Mouse (Mus musculus): Measurements from ENCODE around the gene Dtx3. TPM values are rescaled to one million over a fixed set of nuclear protein-coding genes. Genes with fewer than 3 reads are reported as not detected.

Gene Dtx3
- polyA plus RNA-seq, 1 experiment from 2014 or later = 70.8 TPM

- no peaks in the 10 kb centered on the region; the same call in 1 of the 2 replicates for H3K27me3 ChIP-seq (replicated peaks; ENCODE audit: control insufficient read depth, insufficient read depth, low read length)
- no peaks in the 10 kb centered on the region for H3K9me3 ChIP-seq (ENCODE audit: control insufficient read depth, low read length)
- H3K9ac ChIP-seq (ENCODE audit: low read depth, low read length) = no peak overlapping the region
- ATAC-seq (replicated peaks; ENCODE audit: low FRiP score) (no peak), DNase-seq (ENCODE audit: low spot score) (no peak)
- H3K4me1 ChIP-seq (replicated peaks; ENCODE audit: control insufficient read depth, insufficient read depth, low read length) = peaks cover 12% of the 10 kb centered on the region
- H3K4me2 ChIP-seq = no peak overlapping the region
- H3K4me3 ChIP-seq (ENCODE audit: low read depth, low read length) = no peak overlapping the region
- H3K27ac ChIP-seq (ENCODE audit: low read depth, low read length) = no peak overlapping the region
- H3K36me3 ChIP-seq (ENCODE audit: control insufficient read depth, insufficient read depth, low read length) = no peaks in the 10 kb centered on the region
- 68% methylated on average over 8 of the region's 8 CpGs for WGBS
These were observed 30.9 kb upstream of the Dtx3 start for GRCm38 (mm10) chr10:127226318-127226895.

DNA sequence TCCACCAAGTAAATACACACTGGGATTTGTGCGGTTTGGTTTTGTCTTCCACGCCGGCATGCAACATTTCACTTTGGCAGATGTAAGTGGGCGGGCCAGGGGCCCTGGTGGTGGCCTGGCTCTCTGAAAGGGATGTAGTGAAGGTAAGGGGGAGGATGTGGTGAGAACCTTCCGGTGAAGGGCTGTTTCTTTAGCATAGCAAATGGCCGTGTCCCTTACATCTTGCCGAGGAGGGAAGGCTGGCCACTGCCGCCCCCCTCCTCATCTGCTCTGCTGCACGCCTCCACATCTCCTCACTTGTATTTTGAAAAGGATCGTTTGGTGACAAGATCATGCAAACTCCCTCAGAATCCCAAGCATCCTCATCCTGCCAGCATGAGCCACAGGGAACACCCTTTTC is 30.2 kb upstream of the Dtx3 start:
- H3K4me2 ChIP-seq = no peak overlapping the region
- H3K36me3 ChIP-seq (ENCODE audit: control insufficient read depth, insufficient read depth, low read length) = no peaks in the 10 kb centered on the region
- H3K9ac ChIP-seq (ENCODE audit: low read depth, low read length) = no peak overlapping the region
- no peak overlapping the region for H3K4me3 ChIP-seq (ENCODE audit: low read depth, low read length)
- peaks cover 10% of the 10 kb centered on the region for H3K4me1 ChIP-seq (replicated peaks; ENCODE audit: control insufficient read depth, insufficient read depth, low read length)
- WGBS = 40% methylated on average over 10 of the region's 10 CpGs
- DNase-seq (ENCODE audit: low spot score) (no peak), ATAC-seq (replicated peaks; ENCODE audit: low FRiP score) (no peak)
- H3K27me3 ChIP-seq (replicated peaks; ENCODE audit: control insufficient read depth, insufficient read depth, low read length) = no peaks in the 10 kb centered on the region; the same call in 1 of the 2 replicates
- H3K9me3 ChIP-seq (ENCODE audit: control insufficient read depth, low read length) = no peaks in the 10 kb centered on the region
- H3K27ac ChIP-seq (ENCODE audit: low read depth, low read length) = no peak overlapping the region

GRCm38 (mm10) chr10:127225213-127225612 is 29.7 kb upstream of the Dtx3 start:
- Histone ChIP-seq H3K27me3 (replicated peaks; ENCODE audit: control insufficient read depth, insufficient read depth, low read length) (no peaks in the 10 kb centered on the region; the same call in 1 of the 2 replicates), H3K36me3 (ENCODE audit: control insufficient read depth, insufficient read depth, low read length) (no peaks in the 10 kb centered on the region), H3K9ac (ENCODE audit: low read depth, low read length) (no peak overlapping the region), H3K4me3 (ENCODE audit: low read depth, low read length) (no peak overlapping the region), H3K4me1 (replicated peaks; ENCODE audit: control insufficient read depth, insufficient read depth, low read length) (peaks cover 9% of the 10 kb centered on the region), H3K27ac (ENCODE audit: low read depth, low read length) (no peak overlapping the region), H3K4me2 (no peak overlapping the region), H3K9me3 (ENCODE audit: control insufficient read depth, low read length) (no peaks in the 10 kb centered on the region)
- WGBS = 61% methylated on average over 6 of the region's 6 CpGs
- DNase-seq (ENCODE audit: low spot score) (no peak), ATAC-seq (replicated peaks; ENCODE audit: low FRiP score) (no peak)

DNA sequence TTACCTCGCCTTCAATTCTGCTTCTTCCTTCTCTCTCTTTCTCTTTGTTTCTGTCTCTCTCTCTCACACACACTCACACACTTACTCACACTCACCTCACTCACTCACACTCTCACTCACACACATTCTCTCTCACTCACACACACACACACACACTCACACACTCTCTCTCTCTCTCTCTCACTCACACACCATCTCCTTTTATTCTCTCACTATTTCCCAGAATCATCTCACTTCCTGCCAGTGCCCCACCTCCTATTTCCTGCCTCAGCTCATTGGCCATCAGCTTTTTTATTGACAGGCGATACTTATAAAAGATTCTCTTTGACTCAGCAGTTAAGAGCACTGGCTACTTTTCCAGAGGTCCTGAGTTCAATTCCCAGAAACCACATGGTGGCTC is 22.8 kb upstream of the Dtx3 start:
- no peak overlapping the region for H3K4me2 ChIP-seq
- no peak overlapping the region for H3K4me3 ChIP-seq (ENCODE audit: low read depth, low read length)
- H3K4me1 ChIP-seq (replicated peaks; ENCODE audit: control insufficient read depth, insufficient read depth, low read length) = peaks cover 7% of the 10 kb centered on the region
- no peak for DNase-seq (ENCODE audit: low spot score)
- no peaks in the 10 kb centered on the region for H3K36me3 ChIP-seq (ENCODE audit: control insufficient read depth, insufficient read depth, low read length)
- WGBS = 83% methylated on average over 2 of the region's 2 CpGs
- ATAC-seq (replicated peaks; ENCODE audit: low FRiP score) = no peak
- no peak overlapping the region for H3K27ac ChIP-seq (ENCODE audit: low read depth, low read length)
- H3K9me3 ChIP-seq (ENCODE audit: control insufficient read depth, low read length) = no peaks in the 10 kb centered on the region
- no peaks in the 10 kb centered on the region for H3K27me3 ChIP-seq (replicated peaks; ENCODE audit: control insufficient read depth, insufficient read depth, low read length)
- no peak overlapping the region for H3K9ac ChIP-seq (ENCODE audit: low read depth, low read length)

- Histone ChIP-seq H3K27me3 (replicated peaks; ENCODE audit: control insufficient read depth, insufficient read depth, low read length) (no peaks in the 10 kb centered on the region), H3K4me1 (replicated peaks; ENCODE audit: control insufficient read depth, insufficient read depth, low read length) (peaks cover 7% of the 10 kb centered on the region), H3K4me2 (no peak overlapping the region), H3K9me3 (ENCODE audit: control insufficient read depth, low read length) (no peaks in the 10 kb centered on the region), H3K36me3 (ENCODE audit: control insufficient read depth, insufficient read depth, low read length) (no peaks in the 10 kb centered on the region), H3K9ac (ENCODE audit: low read depth, low read length) (no peak overlapping the region), H3K27ac (ENCODE audit: low read depth, low read length) (no peak overlapping the region), H3K4me3 (ENCODE audit: low read depth, low read length) (no peak overlapping the region)
- no peak for ATAC-seq (replicated peaks; ENCODE audit: low FRiP score)
- no peak for DNase-seq (ENCODE audit: low spot score)
These were observed 21.6 kb upstream of the Dtx3 start for GRCm38 (mm10) chr10:127217177-127217576.

DNA sequence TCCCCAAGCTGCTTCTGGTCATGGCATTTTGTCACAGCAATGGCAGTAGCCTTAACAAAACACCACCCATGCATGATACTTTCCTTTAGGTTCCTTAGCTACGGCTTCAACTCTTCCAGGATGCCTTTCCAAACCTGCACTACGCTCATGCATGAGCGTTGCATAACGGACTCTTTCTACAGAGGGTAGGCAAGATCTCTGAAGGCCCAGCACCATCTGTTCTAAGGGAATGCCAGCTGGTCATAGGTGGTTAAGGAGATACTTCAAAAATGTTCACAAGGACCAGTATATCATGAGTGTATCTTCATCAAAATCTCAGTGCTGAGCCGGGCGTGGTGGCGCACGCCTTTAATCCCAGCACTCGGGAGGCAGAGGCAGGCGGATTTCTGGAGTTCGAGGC is 20.9 kb upstream of the Dtx3 start:
- no peaks in the 10 kb centered on the region for H3K9me3 ChIP-seq (ENCODE audit: control insufficient read depth, low read length)
- whole genome bisulfite sequencing = 90% methylated on average over 11 of the region's 11 CpGs

DNA sequence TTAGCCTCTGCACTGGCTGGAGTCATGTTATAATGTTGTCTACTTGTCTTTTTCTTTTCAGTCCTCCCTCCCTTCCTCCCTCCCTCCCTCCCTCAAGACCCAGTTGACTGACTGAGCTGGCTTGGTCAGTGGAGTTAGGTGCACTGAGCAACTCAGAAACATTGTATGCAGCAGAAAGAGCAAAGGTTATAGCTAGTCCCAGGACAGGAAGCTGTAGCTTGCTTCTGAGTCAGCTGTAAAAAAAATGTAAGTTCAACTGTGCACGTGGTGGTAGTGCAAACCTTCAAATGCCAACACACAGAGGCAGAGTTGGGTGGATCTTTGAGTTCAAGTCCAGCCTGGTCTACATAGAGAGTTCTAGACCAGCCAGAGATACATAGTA is 18.9 kb upstream of the Dtx3 start:
- Histone ChIP-seq H3K4me3 (ENCODE audit: low read depth, low read length) (no peak overlapping the region), H3K9me3 (ENCODE audit: control insufficient read depth, low read length) (no peaks in the 10 kb centered on the region), H3K27me3 (replicated peaks; ENCODE audit: control insufficient read depth, insufficient read depth, low read length) (no peaks in the 10 kb centered on the region), H3K4me1 (replicated peaks; ENCODE audit: control insufficient read depth, insufficient read depth, low read length) (peaks cover 20% of the 10 kb centered on the region), H3K36me3 (ENCODE audit: control insufficient read depth, insufficient read depth, low read length) (0 out of 2 replicates have a peak, but pooled peaks cover under 1% of the 10 kb centered on the region), H3K4me2 (no peak overlapping the region), H3K27ac (ENCODE audit: low read depth, low read length) (peak overlapping the region; percentile 32; the same call in 1 of the 2 replicates), H3K9ac (ENCODE audit: low read depth, low read length) (no peak overlapping the region; the same call in 1 of the 2 replicates)
- ATAC-seq (replicated peaks; ENCODE audit: low FRiP score) (no peak), DNase-seq (ENCODE audit: low spot score) (no peak)
- WGBS = 56% methylated on average over 1 of the region's 1 CpGs

More for the DNA sequence above, 20.9 kb upstream of the Dtx3 start:
- no peak overlapping the region for H3K4me2 ChIP-seq
- no peaks in the 10 kb centered on the region for H3K36me3 ChIP-seq (ENCODE audit: control insufficient read depth, insufficient read depth, low read length)
- H3K9ac ChIP-seq (ENCODE audit: low read depth, low read length) = no peak overlapping the region
- H3K27ac ChIP-seq (ENCODE audit: low read depth, low read length) = no peak overlapping the region
- DNase-seq (ENCODE audit: low spot score) (no peak), ATAC-seq (replicated peaks; ENCODE audit: low FRiP score) (no peak)
- H3K27me3 ChIP-seq (replicated peaks; ENCODE audit: control insufficient read depth, insufficient read depth, low read length) = no peaks in the 10 kb centered on the region
- peaks cover 7% of the 10 kb centered on the region for H3K4me1 ChIP-seq (replicated peaks; ENCODE audit: control insufficient read depth, insufficient read depth, low read length)
- H3K4me3 ChIP-seq (ENCODE audit: low read depth, low read length) = no peak overlapping the region

DNA sequence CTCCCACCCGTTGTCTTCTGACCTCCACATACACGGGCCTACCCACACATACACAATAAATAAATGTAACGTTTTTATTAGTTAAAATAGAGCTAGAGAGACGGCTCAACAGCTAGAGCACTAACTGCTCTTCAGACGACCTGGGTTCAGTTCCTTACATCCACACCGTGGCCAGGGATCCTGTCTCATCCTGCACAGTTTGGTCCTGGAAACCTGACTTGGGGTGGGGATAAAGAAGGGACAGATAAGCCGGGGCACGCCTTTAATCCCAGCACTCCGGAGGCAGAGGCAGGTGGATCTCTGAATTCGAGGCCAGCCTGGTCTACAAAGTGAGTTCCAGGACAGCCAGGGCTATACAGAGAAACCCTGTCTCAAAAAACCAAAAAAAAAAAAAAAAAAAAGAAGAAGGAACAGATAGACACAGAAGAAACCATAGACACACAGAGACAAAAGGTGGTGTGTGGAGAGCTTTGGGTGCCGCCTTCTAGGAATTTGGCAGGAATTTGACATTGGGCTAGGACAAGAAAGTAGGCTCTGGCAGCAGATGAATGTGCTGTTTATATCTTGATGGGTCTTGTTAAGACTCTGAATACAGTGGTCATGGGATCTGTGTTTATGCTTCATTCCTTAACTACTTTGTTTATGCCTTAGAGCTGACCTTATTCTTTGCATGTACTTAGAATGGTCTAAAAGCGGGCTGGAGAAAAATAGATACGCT is 18.3 kb upstream of the Dtx3 start:
- H3K4me1 ChIP-seq (replicated peaks; ENCODE audit: control insufficient read depth, insufficient read depth, low read length) = peaks cover 22% of the 10 kb centered on the region
- no peak overlapping the region; the same call in 1 of the 2 replicates for H3K9ac ChIP-seq (ENCODE audit: low read depth, low read length)
- no peak overlapping the region for H3K27ac ChIP-seq (ENCODE audit: low read depth, low read length)
- ATAC-seq (replicated peaks; ENCODE audit: low FRiP score) = no peak
- no peaks in the 10 kb centered on the region for H3K9me3 ChIP-seq (ENCODE audit: control insufficient read depth, low read length)
- WGBS = 80% methylated on average over 13 of the region's 13 CpGs
- H3K36me3 ChIP-seq (ENCODE audit: control insufficient read depth, insufficient read depth, low read length) = 0 out of 2 replicates have a peak, but pooled peaks cover 2% of the 10 kb centered on the region
- H3K27me3 ChIP-seq (replicated peaks; ENCODE audit: control insufficient read depth, insufficient read depth, low read length) = no peaks in the 10 kb centered on the region
- DNase-seq (ENCODE audit: low spot score) = no peak
- H3K4me2 ChIP-seq = no peak overlapping the region
- no peak overlapping the region for H3K4me3 ChIP-seq (ENCODE audit: low read depth, low read length)

- WGBS = 87% methylated on average over 8 of the region's 8 CpGs
- H3K36me3 ChIP-seq (ENCODE audit: control insufficient read depth, insufficient read depth, low read length) = 0 out of 2 replicates have a peak, but pooled peaks cover 2% of the 10 kb centered on the region
- ATAC-seq (replicated peaks; ENCODE audit: low FRiP score) = no peak
- H3K27ac ChIP-seq (ENCODE audit: low read depth, low read length) = no peak overlapping the region
- no peaks in the 10 kb centered on the region for H3K9me3 ChIP-seq (ENCODE audit: control insufficient read depth, low read length)
- DNase-seq (ENCODE audit: low spot score) = no peak
- no peak overlapping the region for H3K4me2 ChIP-seq
- H3K4me3 ChIP-seq (ENCODE audit: low read depth, low read length) = no peak overlapping the region
- peaks cover 22% of the 10 kb centered on the region for H3K4me1 ChIP-seq (replicated peaks; ENCODE audit: control insufficient read depth, insufficient read depth, low read length)
- H3K27me3 ChIP-seq (replicated peaks; ENCODE audit: control insufficient read depth, insufficient read depth, low read length) = no peaks in the 10 kb centered on the region
- no peak overlapping the region for H3K9ac ChIP-seq (ENCODE audit: low read depth, low read length)
These were observed 17.7 kb upstream of the Dtx3 start for GRCm38 (mm10) chr10:127213272-127213671.

Data from liver, embryonic 11.5 days (tissue).